Mouse (Mus musculus): ENCODE measurements around the gene Gm20708. TPM values are rescaled to one million over a fixed set of nuclear protein-coding genes. Genes with fewer than 3 reads are reported as not detected.

Gm20708 gene
- polyA plus RNA-seq, 1 experiment from 2014 or later, result 0.60 TPM

GRCm38 (mm10) chr11:117774925-117775324 is 34.5 kb upstream of the Gm20708 start:
- H3K4me1 ChIP-seq, result peaks cover 16% of the 10 kb centered on the region
- no peak overlapping the region for H3K9ac ChIP-seq
- H3K27me3 ChIP-seq, result no peaks in the 10 kb centered on the region
- H3K4me2 ChIP-seq (replicated peaks), result no peak overlapping the region
- no peak for ATAC-seq (ENCODE audit: low FRiP score, low read depth)
- peaks cover 61% of the 10 kb centered on the region for H3K36me3 ChIP-seq
- H3K9me3 ChIP-seq, result no peaks in the 10 kb centered on the region
- no peak overlapping the region for H3K27ac ChIP-seq
- no peak overlapping the region for H3K4me3 ChIP-seq
- WGBS, result 92% methylated on average over 10 of the region's 10 CpGs

GRCm38 (mm10) chr11:117775540-117775939 is 33.9 kb upstream of the Gm20708 start:
- ATAC-seq (ENCODE audit: low FRiP score, low read depth), result no peak
- H3K36me3 ChIP-seq, result peaks cover 56% of the 10 kb centered on the region
- H3K4me1 ChIP-seq, result peaks cover 22% of the 10 kb centered on the region

GRCm38 (mm10) chr11:117776085-117776792 is 33.2 kb upstream of the Gm20708 start:
- 92% methylated on average over 14 of the region's 14 CpGs for WGBS
- H3K9ac ChIP-seq, result no peak overlapping the region
- H3K4me1 ChIP-seq, result peaks cover 29% of the 10 kb centered on the region
- ATAC-seq (ENCODE audit: low FRiP score, low read depth), result no peak
- no peaks in the 10 kb centered on the region for H3K9me3 ChIP-seq
- H3K4me2 ChIP-seq (replicated peaks), result no peak overlapping the region
- H3K36me3 ChIP-seq, result peaks cover 55% of the 10 kb centered on the region
- no peak overlapping the region for H3K27ac ChIP-seq
- H3K27me3 ChIP-seq, result peaks cover 1% of the 10 kb centered on the region; the same call in 1 of the 2 replicates
- H3K4me3 ChIP-seq, result no peak overlapping the region

More at GRCm38 (mm10) chr11:117775540-117775939, 33.9 kb upstream of the Gm20708 start:
- 91% methylated on average over 13 of the region's 13 CpGs for WGBS
- Histone ChIP-seq H3K4me3 (no peak overlapping the region), H3K27me3 (no peaks in the 10 kb centered on the region), H3K4me2 (replicated peaks) (no peak overlapping the region), H3K9ac (no peak overlapping the region), H3K9me3 (no peaks in the 10 kb centered on the region), H3K27ac (no peak overlapping the region)

- 83% methylated on average over 5 of the region's 5 CpGs for WGBS
- H3K4me3 ChIP-seq, result no peak overlapping the region
These were observed 32.4 kb upstream of the Gm20708 start for GRCm38 (mm10) chr11:117777111-117777510.

GRCm38 (mm10) chr11:117778031-117778430 is 31.4 kb upstream of the Gm20708 start:
- Histone ChIP-seq H3K4me1 (peaks cover 42% of the 10 kb centered on the region), H3K27ac (no peak overlapping the region), H3K36me3 (peaks cover 38% of the 10 kb centered on the region), H3K9ac (no peak overlapping the region), H3K27me3 (peaks cover 19% of the 10 kb centered on the region), H3K9me3 (no peaks in the 10 kb centered on the region), H3K4me3 (no peak overlapping the region), H3K4me2 (replicated peaks) (no peak overlapping the region)
- 93% methylated on average over 11 of the region's 11 CpGs for WGBS
- no peak for ATAC-seq (ENCODE audit: low FRiP score, low read depth)

More at GRCm38 (mm10) chr11:117777111-117777510, 32.4 kb upstream of the Gm20708 start:
- Histone ChIP-seq H3K27ac (no peak overlapping the region), H3K9me3 (no peaks in the 10 kb centered on the region), H3K4me1 (peaks cover 38% of the 10 kb centered on the region), H3K4me2 (replicated peaks) (no peak overlapping the region), H3K9ac (no peak overlapping the region), H3K36me3 (peaks cover 48% of the 10 kb centered on the region), H3K27me3 (peaks cover 10% of the 10 kb centered on the region)
- no peak for ATAC-seq (ENCODE audit: low FRiP score, low read depth)

GRCm38 (mm10) chr11:117778851-117779433 is 30.5 kb upstream of the Gm20708 start:
- peaks cover 24% of the 10 kb centered on the region for H3K27me3 ChIP-seq
- H3K9me3 ChIP-seq, result no peaks in the 10 kb centered on the region
- peaks cover 48% of the 10 kb centered on the region for H3K4me1 ChIP-seq
- WGBS, result 50% methylated on average over 12 of the region's 12 CpGs
- peak overlapping the region; percentile 78; the same call in 1 of the 2 replicates for H3K27ac ChIP-seq
- peaks cover 29% of the 10 kb centered on the region for H3K36me3 ChIP-seq
- peak overlapping the region; percentile 98 for H3K4me2 ChIP-seq (replicated peaks)
- peak overlapping the region; percentile 58 for H3K4me3 ChIP-seq
- peak overlapping the region; percentile 75 for H3K9ac ChIP-seq
- ATAC-seq (ENCODE audit: low FRiP score, low read depth), result no peak

GRCm38 (mm10) chr11:117779434-117780198 is 29.9 kb upstream of the Gm20708 start:
- Histone ChIP-seq H3K27me3 (peaks cover 28% of the 10 kb centered on the region), H3K9me3 (no peaks in the 10 kb centered on the region), H3K4me2 (replicated peaks) (peak overlapping the region; percentile 98), H3K4me3 (peak overlapping the region; percentile 58), H3K4me1 (peaks cover 48% of the 10 kb centered on the region), H3K36me3 (peaks cover 24% of the 10 kb centered on the region), H3K27ac (peak overlapping the region; percentile 78), H3K9ac (peak overlapping the region; percentile 75)
- ATAC-seq (ENCODE audit: low FRiP score, low read depth), result no peak; the same call in 1 of the 2 replicates
- 4% methylated on average over 38 of the region's 38 CpGs for WGBS

- ATAC-seq (ENCODE audit: low FRiP score, low read depth), result 0 out of 2 replicates have a peak, but pooled peaks have one; percentile 13
- under 1% methylated on average over 17 of the region's 17 CpGs for WGBS
- peaks cover 19% of the 10 kb centered on the region for H3K36me3 ChIP-seq
- H3K9ac ChIP-seq, result peak overlapping the region; percentile 75
- H3K4me3 ChIP-seq, result peak overlapping the region; percentile 58
- peaks cover 28% of the 10 kb centered on the region for H3K27me3 ChIP-seq
- peaks cover 48% of the 10 kb centered on the region for H3K4me1 ChIP-seq
- H3K27ac ChIP-seq, result peak overlapping the region; percentile 78
- H3K4me2 ChIP-seq (replicated peaks), result peak overlapping the region; percentile 98
- no peaks in the 10 kb centered on the region for H3K9me3 ChIP-seq
These were observed 29.3 kb upstream of the Gm20708 start for GRCm38 (mm10) chr11:117780199-117780515.

GRCm38 (mm10) chr11:117780582-117781111 is 28.8 kb upstream of the Gm20708 start:
- peak overlapping the region; percentile 78 for H3K27ac ChIP-seq
- 1% methylated on average over 19 of the region's 19 CpGs for WGBS
- peaks cover 48% of the 10 kb centered on the region for H3K4me1 ChIP-seq

GRCm38 (mm10) chr11:117781199-117781821 is 28.2 kb upstream of the Gm20708 start:
- H3K4me2 ChIP-seq (replicated peaks), result peak overlapping the region; percentile 98
- WGBS, result 17% methylated on average over 18 of the region's 18 CpGs
- peak overlapping the region; percentile 58 for H3K4me3 ChIP-seq
- ATAC-seq (ENCODE audit: low FRiP score, low read depth), result no peak
- H3K9me3 ChIP-seq, result no peaks in the 10 kb centered on the region
- H3K36me3 ChIP-seq, result peaks cover 7% of the 10 kb centered on the region
- H3K27ac ChIP-seq, result peak overlapping the region; percentile 70
- H3K27me3 ChIP-seq, result peaks cover 28% of the 10 kb centered on the region
- peak overlapping the region; percentile 19; the same call in 1 of the 2 replicates for H3K9ac ChIP-seq
- peaks cover 48% of the 10 kb centered on the region for H3K4me1 ChIP-seq

More at GRCm38 (mm10) chr11:117780582-117781111, 28.8 kb upstream of the Gm20708 start:
- ATAC-seq (ENCODE audit: low FRiP score, low read depth), result peak; percentile 83
- H3K36me3 ChIP-seq, result peaks cover 14% of the 10 kb centered on the region
- H3K4me2 ChIP-seq (replicated peaks), result peak overlapping the region; percentile 98
- peak overlapping the region; percentile 58 for H3K4me3 ChIP-seq
- peaks cover 28% of the 10 kb centered on the region for H3K27me3 ChIP-seq
- peak overlapping the region; percentile 75; the same call in 1 of the 2 replicates for H3K9ac ChIP-seq
- H3K9me3 ChIP-seq, result no peaks in the 10 kb centered on the region

- peaks cover 28% of the 10 kb centered on the region for H3K27me3 ChIP-seq
- WGBS, result 52% methylated on average over 24 of the region's 24 CpGs
- no peaks in the 10 kb centered on the region; the same call in 1 of the 2 replicates for H3K36me3 ChIP-seq
- peak within 1 kb of the TSS; percentile 58 for H3K4me3 ChIP-seq
- no peaks in the 10 kb centered on the region for H3K9me3 ChIP-seq
- peak within 1 kb of the TSS; percentile 70 for H3K27ac ChIP-seq
- peak within 1 kb of the TSS; percentile 98 for H3K4me2 ChIP-seq (replicated peaks)
- peak within 1 kb of the TSS; percentile 57 for H3K9ac ChIP-seq
- ATAC-seq (ENCODE audit: low FRiP score, low read depth), result no peak
- H3K4me1 ChIP-seq, result peaks cover 48% of the 10 kb centered on the region
These were observed 27.3 kb upstream of the Gm20708 start, which contains the start of the genes Tmc8 and Tmc6 for GRCm38 (mm10) chr11:117781993-117782704. TSS of gene Tmc8 (plus strand) at chr11:117782076. TSS of gene Tmc6 (minus strand) at chr11:117782198.

Data from limb, embryonic 13.5 days (tissue).